Mouse (Mus musculus) activated CD4-positive, CD25-positive, alpha-beta regulatory T cell, adult 4 months (primary cell): Measurements from ENCODE around the gene Dynlt3. TPM values are rescaled to one million over a fixed set of nuclear protein-coding genes. Genes with fewer than 3 reads are reported as not detected.
A peak's percentile ranks its signal among the peaks of the same experiment; 100 is the strongest.
"Not testable (repeated sequence)": the region's sequence is repeated elsewhere in the genome, so short reads cannot be mapped to it uniquely, and the experiment has no call there.

ENCODE experiments used
- ATAC-seq: one replicate; pipeline ENCODE4 v1.8.0; 2017
- polyA plus RNA-seq, 2 experiments: library from polyadenylated mRNA; unstranded; fragments of 100-300 nt; shearing (Covaris generic); gene quantifications; one replicate each; pipeline ENCODE4 v1.2.1; 2017

Dynlt3 gene
- 10 to 100 TPM; 49.8 to 51.7 TPM for polyA plus RNA-seq

DNA sequence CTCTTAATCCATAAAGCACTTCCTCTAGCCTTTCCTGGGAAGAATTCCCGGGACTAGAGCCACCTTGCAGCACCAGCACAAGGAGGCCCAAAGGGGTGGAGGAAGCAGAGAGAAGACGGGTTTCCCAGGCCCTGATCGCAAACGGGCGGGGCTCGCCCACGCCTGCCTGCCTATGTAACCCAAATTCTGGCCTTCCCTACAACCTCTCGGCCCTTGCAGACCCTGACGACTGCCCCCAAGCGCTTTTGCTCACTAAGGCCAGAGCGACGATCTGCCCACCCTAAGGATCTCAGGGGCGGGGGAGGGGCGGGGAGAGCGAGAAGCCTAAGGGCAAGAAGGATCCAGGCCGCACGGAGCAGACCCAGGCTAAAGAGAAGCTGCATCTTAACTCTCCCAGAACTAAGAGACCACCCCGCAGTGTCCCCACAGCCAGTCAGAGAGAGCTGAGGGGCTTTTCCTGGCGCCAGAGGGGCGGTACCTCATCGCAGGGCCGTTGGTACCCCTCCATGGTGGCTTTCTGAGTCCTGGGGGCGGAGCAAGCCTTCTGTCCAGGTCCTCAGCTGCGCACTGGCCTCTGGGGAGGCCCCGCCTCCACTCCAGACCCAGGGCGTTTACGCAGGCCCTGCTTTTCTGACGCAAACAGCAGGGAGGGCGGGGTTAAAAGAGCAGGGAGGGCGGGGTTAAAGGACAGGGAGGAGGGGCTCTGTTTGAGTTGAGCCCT is at the start of gene Dynlt3:
Gene Dynlt3, minus strand, starts transcription at position 613 of the 721 bp plus-strand sequence.
- peak; percentile 82 for ATAC-seq

DNA sequence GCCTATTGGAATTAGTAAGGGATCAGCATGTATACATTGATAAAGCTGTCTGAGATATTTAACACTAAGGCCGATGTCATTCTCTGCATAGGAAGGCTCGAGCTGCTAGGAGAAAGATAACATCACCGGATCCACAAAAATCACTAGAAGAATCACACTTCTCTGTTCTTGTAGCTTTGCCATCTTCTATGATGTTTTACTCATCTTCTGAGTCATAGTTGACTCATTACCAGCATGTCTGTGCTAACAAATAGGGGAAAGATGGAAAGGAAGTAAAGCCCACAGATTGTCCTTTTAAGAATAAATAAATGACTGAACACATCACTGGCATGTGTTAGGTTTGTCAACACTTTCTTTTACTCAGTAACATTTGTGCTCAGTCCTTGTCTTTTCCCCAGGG is 37.0 kb upstream of the Dynlt3 start:
- ATAC-seq: no peak

DNA sequence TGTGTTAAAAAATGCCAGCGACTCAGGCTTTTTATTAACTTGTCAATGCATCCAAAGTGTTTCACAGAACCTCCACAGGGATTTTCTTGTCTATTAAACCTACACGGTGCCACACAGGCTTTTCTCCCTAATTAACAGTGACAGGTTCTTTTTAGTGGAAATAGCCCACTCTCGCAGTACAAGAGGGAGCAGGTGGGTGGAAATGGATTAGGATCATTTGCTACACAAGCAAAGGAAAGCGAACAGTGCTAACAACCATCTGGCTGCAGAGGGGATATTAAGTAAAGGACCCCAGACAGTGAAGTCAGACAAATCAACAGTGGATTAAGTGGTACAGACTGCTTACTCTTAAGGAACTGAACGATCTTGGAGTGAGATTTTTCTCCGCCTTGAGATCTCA is 33.2 kb upstream of the Dynlt3 start:
- ATAC-seq: no peak

DNA sequence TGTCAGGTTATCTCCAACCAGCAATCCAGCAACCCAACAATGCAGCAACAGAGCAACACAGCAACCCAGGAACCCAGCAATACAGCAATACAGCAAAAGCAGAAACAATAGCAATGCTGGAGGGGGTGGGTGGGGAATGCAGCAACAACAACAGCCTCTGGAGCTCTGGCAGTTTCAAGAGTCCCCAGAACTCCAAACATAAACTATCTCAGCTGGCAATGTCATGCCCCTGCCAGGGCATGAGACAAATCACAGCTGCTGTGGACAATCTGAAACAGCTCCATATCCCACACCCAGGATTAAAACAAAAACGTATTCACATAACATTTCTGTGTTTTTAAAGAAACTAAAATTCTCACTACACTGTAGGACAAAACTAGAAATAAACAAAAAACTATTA is 9.2 kb upstream of the Dynlt3 start:
- ATAC-seq: no peak

DNA sequence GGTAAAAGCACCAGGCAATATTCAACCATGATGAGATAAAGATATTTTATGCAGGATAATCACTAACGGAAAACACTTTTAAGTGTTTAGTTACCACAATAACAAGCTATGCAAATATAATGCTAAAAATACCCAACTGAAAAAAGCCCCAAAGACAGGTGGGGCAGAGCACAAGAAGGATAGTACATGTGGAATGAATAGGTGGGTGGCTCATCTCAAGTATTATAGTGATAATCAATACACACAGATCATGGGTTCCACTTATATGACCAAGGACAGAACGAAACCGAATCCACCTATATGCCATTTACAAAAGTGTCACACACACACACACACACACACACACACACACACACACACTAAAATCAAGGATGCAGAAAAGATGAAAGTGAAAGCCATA is 8.6 kb upstream of the Dynlt3 start:
- no peak for ATAC-seq

DNA sequence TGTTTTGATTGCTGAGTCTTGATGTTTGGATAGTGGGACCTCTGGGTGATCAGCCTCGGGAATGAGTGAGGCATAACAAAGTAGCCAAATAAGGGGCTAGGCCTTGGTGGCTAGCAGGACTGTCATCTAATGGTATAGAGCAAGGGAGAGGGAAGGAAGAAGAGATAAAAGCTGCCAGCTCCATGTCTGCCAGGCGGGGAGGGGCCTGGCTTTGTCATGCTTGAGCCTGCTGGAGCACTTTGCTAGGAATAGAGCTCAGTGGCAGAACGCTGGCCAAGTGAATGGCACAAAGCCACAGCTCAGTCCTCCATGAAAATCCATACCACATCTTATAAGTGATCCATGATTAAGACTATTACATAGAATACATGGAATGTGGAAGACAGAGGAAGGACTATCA is 10.0 kb downstream of the Dynlt3 start:
- no peak for ATAC-seq

DNA sequence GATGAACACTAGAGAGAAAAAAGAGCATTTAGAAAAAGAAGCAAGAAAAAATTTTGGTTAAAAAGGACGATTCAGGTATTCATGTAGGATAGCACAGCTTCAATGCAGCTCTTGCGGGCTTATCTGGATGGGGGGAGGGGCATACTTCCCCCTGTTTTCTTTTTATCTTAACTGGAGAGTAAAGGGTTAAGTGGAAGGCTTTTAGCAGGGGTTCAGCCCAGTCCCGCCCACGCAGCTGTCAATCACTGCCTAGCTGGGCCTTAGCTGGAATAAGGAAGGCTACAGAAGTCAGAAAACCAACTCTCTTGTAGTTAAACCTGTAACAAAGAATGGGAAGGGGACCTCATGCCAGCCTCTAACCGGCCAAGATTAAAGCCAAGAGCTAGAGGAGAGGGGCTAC is 22.2 kb downstream of the Dynlt3 start:
- ATAC-seq: not testable (repeated sequence)

DNA sequence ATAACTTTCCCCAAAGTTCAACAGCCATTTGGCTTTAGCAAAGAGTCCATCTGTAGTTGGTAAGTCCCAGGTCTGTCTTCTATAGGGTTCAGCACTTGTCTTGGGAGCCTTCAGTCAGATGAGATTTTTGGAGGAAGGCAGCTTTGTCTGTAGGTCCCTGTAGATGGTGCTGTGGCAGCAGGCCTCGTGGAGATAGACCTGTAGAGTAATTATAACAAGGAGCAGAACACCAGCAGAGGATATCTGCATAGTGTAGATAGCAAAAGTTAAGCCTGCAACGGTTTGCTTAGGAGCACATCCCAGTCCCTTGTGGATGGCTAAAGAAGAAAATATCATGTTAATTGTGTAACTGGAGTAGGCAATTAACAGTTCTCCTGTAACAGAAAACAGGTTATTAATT is 22.7 kb downstream of the Dynlt3 start:
- not testable (repeated sequence) for ATAC-seq

Other genes starting within 250 kb of the Dynlt3 start
- gene Cybb, start 175.2 kb downstream of the Dynlt3 start, polyA plus RNA-seq: 10 to 100 TPM; 23.0 to 34.5 TPM
- gene H2al1o, start 90.6 kb downstream of the Dynlt3 start, polyA plus RNA-seq: not detected
- gene Hypm, start 183.9 kb upstream of the Dynlt3 start, polyA plus RNA-seq: not detected
- not detected for gene H2al3, start 186.7 kb upstream of the Dynlt3 start, polyA plus RNA-seq
- gene Sytl5, start 222.6 kb upstream of the Dynlt3 start, polyA plus RNA-seq: not detected